Mouse (Mus musculus): ENCODE data around the gene Lemd1. TPM values are rescaled to one million over a fixed set of nuclear protein-coding genes. Genes with fewer than 3 reads are reported as not detected.
A peak's percentile ranks its signal among the peaks of the same experiment; 100 is the strongest.

Gene Lemd1
- polyA plus RNA-seq, 1 experiment: not detected

- no peak for DNase-seq
- TF ChIP-seq CTCF (IDR thresholded peaks at IDR 0.05; ENCODE audit: borderline replicate concordance, control insufficient read depth, extremely low read depth, insufficient read depth, low read length, poor library complexity): no peak
- no peak for TF ChIP-seq POLR2A (IDR thresholded peaks at IDR 0.05; ENCODE audit: control insufficient read depth, extremely low read depth, insufficient read depth, low read length, poor library complexity)
- Histone ChIP-seq H3K4me1 (replicated peaks; ENCODE audit: control insufficient read depth, insufficient read depth, low read length) (no peaks in the 10 kb centered on the region), H3K27ac (ENCODE audit: control insufficient read depth, insufficient read depth, low read length) (no peak overlapping the region), H3K36me3 (ENCODE audit: control insufficient read depth, insufficient read depth, low read length) (no peaks in the 10 kb centered on the region), H3K4me3 (ENCODE audit: control insufficient read depth, insufficient read depth, low read length) (no peak overlapping the region), H3K27me3 (ENCODE audit: control insufficient read depth, insufficient read depth, low read length) (no peaks in the 10 kb centered on the region)
- 95% methylated on average over 8 of the region's 8 CpGs for WGBS
Measured at GRCm38 (mm10) chr1:132153691-132154090, 37.5 kb upstream of the Lemd1 start.

GRCm38 (mm10) chr1:132155737-132156136, 35.5 kb upstream of the Lemd1 start:
- WGBS: 16% methylated on average over 6 of the region's 6 CpGs
- DNase-seq: peak; percentile 82
- H3K4me1 ChIP-seq (replicated peaks; ENCODE audit: control insufficient read depth, insufficient read depth, low read length): no peaks in the 10 kb centered on the region
- H3K27ac ChIP-seq (ENCODE audit: control insufficient read depth, insufficient read depth, low read length): no peak overlapping the region
- H3K4me3 ChIP-seq (ENCODE audit: control insufficient read depth, insufficient read depth, low read length): no peak overlapping the region
- peak; percentile 63; the same call in 1 of the 2 replicates for TF ChIP-seq CTCF (IDR thresholded peaks at IDR 0.05; ENCODE audit: borderline replicate concordance, control insufficient read depth, extremely low read depth, insufficient read depth, low read length, poor library complexity)
- no peak for TF ChIP-seq POLR2A (IDR thresholded peaks at IDR 0.05; ENCODE audit: control insufficient read depth, extremely low read depth, insufficient read depth, low read length, poor library complexity)
- no peaks in the 10 kb centered on the region for H3K27me3 ChIP-seq (ENCODE audit: control insufficient read depth, insufficient read depth, low read length)
- no peaks in the 10 kb centered on the region for H3K36me3 ChIP-seq (ENCODE audit: control insufficient read depth, insufficient read depth, low read length)

GRCm38 (mm10) chr1:132157016-132157781, 34.0 kb upstream of the Lemd1 start:
- Histone ChIP-seq H3K27me3 (ENCODE audit: control insufficient read depth, insufficient read depth, low read length) (no peaks in the 10 kb centered on the region), H3K27ac (ENCODE audit: control insufficient read depth, insufficient read depth, low read length) (no peak overlapping the region), H3K4me1 (replicated peaks; ENCODE audit: control insufficient read depth, insufficient read depth, low read length) (no peaks in the 10 kb centered on the region), H3K36me3 (ENCODE audit: control insufficient read depth, insufficient read depth, low read length) (no peaks in the 10 kb centered on the region), H3K4me3 (ENCODE audit: control insufficient read depth, insufficient read depth, low read length) (no peak overlapping the region)
- WGBS: 33% methylated on average over 14 of the region's 14 CpGs
- peak; percentile 79 for DNase-seq
- TF ChIP-seq POLR2A (IDR thresholded peaks at IDR 0.05; ENCODE audit: control insufficient read depth, extremely low read depth, insufficient read depth, low read length, poor library complexity) (no peak), CTCF (IDR thresholded peaks at IDR 0.05; ENCODE audit: borderline replicate concordance, control insufficient read depth, extremely low read depth, insufficient read depth, low read length, poor library complexity) (peak; percentile 95)

GRCm38 (mm10) chr1:132157808-132158207, 33.4 kb upstream of the Lemd1 start:
- no peaks in the 10 kb centered on the region for H3K4me1 ChIP-seq (replicated peaks; ENCODE audit: control insufficient read depth, insufficient read depth, low read length)
- H3K27me3 ChIP-seq (ENCODE audit: control insufficient read depth, insufficient read depth, low read length): no peaks in the 10 kb centered on the region
- TF ChIP-seq POLR2A (IDR thresholded peaks at IDR 0.05; ENCODE audit: control insufficient read depth, extremely low read depth, insufficient read depth, low read length, poor library complexity) (no peak), CTCF (IDR thresholded peaks at IDR 0.05; ENCODE audit: borderline replicate concordance, control insufficient read depth, extremely low read depth, insufficient read depth, low read length, poor library complexity) (no peak)
- H3K4me3 ChIP-seq (ENCODE audit: control insufficient read depth, insufficient read depth, low read length): no peak overlapping the region
- no peak overlapping the region for H3K27ac ChIP-seq (ENCODE audit: control insufficient read depth, insufficient read depth, low read length)
- no peak for DNase-seq
- WGBS: 64% methylated on average over 7 of the region's 7 CpGs
- H3K36me3 ChIP-seq (ENCODE audit: control insufficient read depth, insufficient read depth, low read length): no peaks in the 10 kb centered on the region

- no peak for TF ChIP-seq POLR2A (IDR thresholded peaks at IDR 0.05; ENCODE audit: control insufficient read depth, extremely low read depth, insufficient read depth, low read length, poor library complexity)
- TF ChIP-seq CTCF (IDR thresholded peaks at IDR 0.05; ENCODE audit: borderline replicate concordance, control insufficient read depth, extremely low read depth, insufficient read depth, low read length, poor library complexity): no peak
- no peak for DNase-seq
- no peak overlapping the region for H3K4me3 ChIP-seq (ENCODE audit: control insufficient read depth, insufficient read depth, low read length)
- 77% methylated on average over 2 of the region's 2 CpGs for WGBS
- H3K27me3 ChIP-seq (ENCODE audit: control insufficient read depth, insufficient read depth, low read length): no peaks in the 10 kb centered on the region
- H3K36me3 ChIP-seq (ENCODE audit: control insufficient read depth, insufficient read depth, low read length): no peaks in the 10 kb centered on the region
- H3K27ac ChIP-seq (ENCODE audit: control insufficient read depth, insufficient read depth, low read length): no peak overlapping the region
- no peaks in the 10 kb centered on the region for H3K4me1 ChIP-seq (replicated peaks; ENCODE audit: control insufficient read depth, insufficient read depth, low read length)
Measured at GRCm38 (mm10) chr1:132158741-132159140, 32.5 kb upstream of the Lemd1 start.

GRCm38 (mm10) chr1:132159681-132160080, 31.6 kb upstream of the Lemd1 start:
- H3K27ac ChIP-seq (ENCODE audit: control insufficient read depth, insufficient read depth, low read length): no peak overlapping the region
- no peaks in the 10 kb centered on the region for H3K4me1 ChIP-seq (replicated peaks; ENCODE audit: control insufficient read depth, insufficient read depth, low read length)
- H3K4me3 ChIP-seq (ENCODE audit: control insufficient read depth, insufficient read depth, low read length): no peak overlapping the region
- H3K36me3 ChIP-seq (ENCODE audit: control insufficient read depth, insufficient read depth, low read length): no peaks in the 10 kb centered on the region
- DNase-seq: no peak
- H3K27me3 ChIP-seq (ENCODE audit: control insufficient read depth, insufficient read depth, low read length): no peaks in the 10 kb centered on the region
- 84% methylated on average over 4 of the region's 4 CpGs for WGBS
- TF ChIP-seq CTCF (IDR thresholded peaks at IDR 0.05; ENCODE audit: borderline replicate concordance, control insufficient read depth, extremely low read depth, insufficient read depth, low read length, poor library complexity): no peak
- TF ChIP-seq POLR2A (IDR thresholded peaks at IDR 0.05; ENCODE audit: control insufficient read depth, extremely low read depth, insufficient read depth, low read length, poor library complexity): no peak
